Mouse (Mus musculus) liver, embryonic 14.5 days (tissue): ENCODE results near the gene Ints13. TPM values are rescaled to one million over a fixed set of nuclear protein-coding genes. Genes with fewer than 3 reads are reported as not detected.

Experiments used
- ATAC-seq: fragments of 200-750 bp; cut with Nextera tagmentation; 2 replicates; pipeline ENCODE4 v1.8.0; 2017; ENCODE audit warnings: moderate number of reproducible peaks, mild to moderate bottlenecking, moderate library complexity; ENCODE audit not compliant: insufficient read depth
- DNase-seq, 3 experiments: peaks; one replicate each; pipeline ENCODE4 v3.0.0-alpha.2; 2012 to 2013; ENCODE audit warnings: low read depth in 3 of 3, low spot score in 3 of 3
- H3K27ac ChIP-seq: fragments of 300-500 bp; sonication (generic); 2 replicates; pipeline ENCODE4 v1.5.1; 2014; ENCODE audit warnings: moderate library complexity, mild to moderate bottlenecking, control low read depth, inconsistent platforms
- H3K27me3 ChIP-seq: fragments of 300-500 bp; sonication (generic); 2 replicates; pipeline ENCODE4 v1.6.1; 2014; ENCODE audit warnings: mild to moderate bottlenecking, low read length, moderate library complexity; ENCODE audit not compliant: control insufficient read depth, insufficient read depth
- H3K36me3 ChIP-seq: fragments of 300-500 bp; sonication (generic); replicated peaks from 2 replicates; pipeline ENCODE4 v1.6.1; 2014; ENCODE audit warnings: low read depth; ENCODE audit not compliant: control insufficient read depth, insufficient read depth
- H3K4me1 ChIP-seq, 2 experiments: fragments of 200-500 bp in 1 of 2; fragments of 300-500 bp in 1 of 2; sonication (generic) in 1 of 2; replicated peaks; 2 replicates each; pipeline ENCODE4 v1.6.1; 2012 to 2014; ENCODE audit warnings: antibody characterized with exemption in 1 of 2, inconsistent platforms in 1 of 2, low read length in 1 of 2; ENCODE audit not compliant: control insufficient read depth in 2 of 2, insufficient read depth in 2 of 2
- H3K4me2 ChIP-seq: fragments of 300-500 bp; sonication (generic); 2 replicates; pipeline ENCODE4 v1.6.1; 2014; ENCODE audit warnings: low read depth, mild to moderate bottlenecking, control low read depth, moderate library complexity
- H3K4me3 ChIP-seq, 2 experiments: fragments of 200-500 bp in 1 of 2; fragments of 300-500 bp in 1 of 2; sonication (generic) in 1 of 2; 2 replicates each; pipeline ENCODE4 v1.5.1; 2012 to 2014; ENCODE audit warnings: low read depth in 2 of 2, low read length in 2 of 2, mild to moderate bottlenecking in 2 of 2, control low read depth in 1 of 2, inconsistent platforms in 1 of 2, moderate library complexity in 1 of 2; ENCODE audit not compliant: insufficient read depth in 1 of 2
- H3K9ac ChIP-seq: fragments of 300-500 bp; sonication (generic); replicated peaks from 2 replicates; pipeline ENCODE4 v1.6.1; 2014; ENCODE audit warnings: mild to moderate bottlenecking, control low read depth, moderate library complexity
- H3K9me3 ChIP-seq: fragments of 300-500 bp; sonication (generic); 2 replicates; pipeline ENCODE4 v1.6.1; 2016; ENCODE audit warnings: low read length, mixed read lengths; ENCODE audit not compliant: control insufficient read depth
- CTCF ChIP-seq: IDR thresholded peaks from 2 replicates; pipeline ENCODE4 v1.5.1; 2016; ENCODE audit warnings: antibody characterized with exemption, low read depth, control low read depth
- EP300 ChIP-seq: IDR thresholded peaks from 2 replicates; pipeline ENCODE4 v1.6.1; 2016; ENCODE audit warnings: antibody characterized with exemption, low read depth
- WGBS: fragments of 180-500 bp; shearing (Covaris S2); extraction: QIAGEN DNeasy Blood & Tissue Kit; methylation state at CpG from one replicate; pipeline ENCODE4 v1.1.7; 2014; ENCODE audit not compliant: insufficient replicate concordance; 5-methylcytosine and 5-hydroxymethylcytosine counted together
- polyA plus RNA-seq, 2 experiments: library from polyadenylated mRNA; depleted of rRNA in 1 of 2; stranded (reverse) in 1 of 2; unstranded in 1 of 2; fragments of >200 nt; fragmentation: Nextera tagmentation in 1 of 2; extraction: Ambion mirVana in 1 of 2; gene quantifications; 2 replicates each; pipeline versions ENCODE4 v1.2.1 to v1.2.3; 2012 to 2014

The Ints13 gene
- polyA plus RNA-seq, 2 experiments: 23.2 to 29.0 TPM

GRCm38 (mm10) chr6:146540386-146540785, 37.2 kb downstream of the Ints13 start:
- H3K4me3 ChIP-seq: no peak overlapping the region
- no peak overlapping the region for H3K4me2 ChIP-seq
- H3K27me3 ChIP-seq: no peaks in the 10 kb centered on the region
- ATAC-seq: no peak
- H3K36me3 ChIP-seq: no peaks in the 10 kb centered on the region
- H3K9me3 ChIP-seq: no peaks in the 10 kb centered on the region
- H3K27ac ChIP-seq: no peak overlapping the region
- TF ChIP-seq CTCF: no peak
- TF ChIP-seq EP300: no peak
- DNase-seq: no peak
- 54% methylated on average over 3 of the region's 3 CpGs for WGBS
- H3K9ac ChIP-seq: no peak overlapping the region
- no peaks in the 10 kb centered on the region for H3K4me1 ChIP-seq

- no peak for TF ChIP-seq CTCF
- TF ChIP-seq EP300: no peak
- 50% methylated on average over 4 of the region's 4 CpGs for WGBS
- ATAC-seq (no peak), DNase-seq (no peak)
- no peaks in the 10 kb centered on the region for H3K4me1 ChIP-seq
- H3K27me3 ChIP-seq: no peaks in the 10 kb centered on the region
- H3K4me3 ChIP-seq: no peak overlapping the region
- no peak overlapping the region for H3K27ac ChIP-seq
- no peaks in the 10 kb centered on the region for H3K9me3 ChIP-seq
- no peak overlapping the region for H3K9ac ChIP-seq
- no peaks in the 10 kb centered on the region for H3K36me3 ChIP-seq
- H3K4me2 ChIP-seq: no peak overlapping the region
These were observed 39.0 kb downstream of the Ints13 start for GRCm38 (mm10) chr6:146538661-146539060.

- Histone ChIP-seq H3K9me3 (no peaks in the 10 kb centered on the region), H3K9ac (no peak overlapping the region), H3K27ac (no peak overlapping the region), H3K4me2 (no peak overlapping the region), H3K4me1 (no peaks in the 10 kb centered on the region), H3K36me3 (no peaks in the 10 kb centered on the region), H3K27me3 (no peaks in the 10 kb centered on the region), H3K4me3 (no peak overlapping the region)
- TF ChIP-seq EP300 (no peak), CTCF (no peak)
- DNase-seq (no peak), ATAC-seq (no peak)
- 45% methylated on average over 2 of the region's 2 CpGs for WGBS
These were observed 39.6 kb downstream of the Ints13 start for GRCm38 (mm10) chr6:146538071-146538470.

GRCm38 (mm10) chr6:146537111-146537510, 40.5 kb downstream of the Ints13 start:
- no peaks in the 10 kb centered on the region for H3K9me3 ChIP-seq
- DNase-seq (no peak), ATAC-seq (no peak)
- H3K9ac ChIP-seq: no peak overlapping the region
- TF ChIP-seq CTCF (no peak), EP300 (no peak)
- no peak overlapping the region for H3K4me3 ChIP-seq
- H3K4me2 ChIP-seq: no peak overlapping the region
- H3K36me3 ChIP-seq: no peaks in the 10 kb centered on the region
- no peak overlapping the region for H3K27ac ChIP-seq
- no peaks in the 10 kb centered on the region for H3K27me3 ChIP-seq
- WGBS: 62% methylated on average over 4 of the region's 4 CpGs
- no peaks in the 10 kb centered on the region for H3K4me1 ChIP-seq

- Histone ChIP-seq H3K36me3 (no peaks in the 10 kb centered on the region), H3K4me2 (no peak overlapping the region), H3K4me1 (0 out of 4 replicates have a peak, but pooled peaks cover 0 to under 1% of the 10 kb centered on the region in 2 experiments), H3K4me3 (no peak overlapping the region), H3K27ac (no peak overlapping the region), H3K9ac (no peak overlapping the region), H3K9me3 (no peaks in the 10 kb centered on the region), H3K27me3 (no peaks in the 10 kb centered on the region)
- DNase-seq (no peak), ATAC-seq (no peak)
- TF ChIP-seq EP300 (no peak), CTCF (no peak)
- 78% methylated on average over 5 of the region's 5 CpGs for WGBS
These were observed 42.1 kb downstream of the Ints13 start for GRCm38 (mm10) chr6:146535501-146535900.
